1 mouse cellular context compared by ENCODE assay signal in genomic region chr11:100585148-100585547, GRCm38 (mm10).
TF ChIP-seq lines count a peak whose summit lies in the region.

No protein-coding gene starts in this region.

TF ChIP-seq in CH12.LX, 34 proteins besides CTCF, POLR2A, EP300 and RAD21 (continued from another document):
- TF ChIP-seq GABPA (IDR thresholded peaks at IDR 0.05; ENCODE audit: insufficient replicate concordance, low read depth, low read length) (no peak), HCFC1 (IDR thresholded peaks at IDR 0.05; ENCODE audit: low read depth, low read length) (no peak)
